9 mouse cellular contexts compared by ENCODE assay signal in the genomic region with DNA sequence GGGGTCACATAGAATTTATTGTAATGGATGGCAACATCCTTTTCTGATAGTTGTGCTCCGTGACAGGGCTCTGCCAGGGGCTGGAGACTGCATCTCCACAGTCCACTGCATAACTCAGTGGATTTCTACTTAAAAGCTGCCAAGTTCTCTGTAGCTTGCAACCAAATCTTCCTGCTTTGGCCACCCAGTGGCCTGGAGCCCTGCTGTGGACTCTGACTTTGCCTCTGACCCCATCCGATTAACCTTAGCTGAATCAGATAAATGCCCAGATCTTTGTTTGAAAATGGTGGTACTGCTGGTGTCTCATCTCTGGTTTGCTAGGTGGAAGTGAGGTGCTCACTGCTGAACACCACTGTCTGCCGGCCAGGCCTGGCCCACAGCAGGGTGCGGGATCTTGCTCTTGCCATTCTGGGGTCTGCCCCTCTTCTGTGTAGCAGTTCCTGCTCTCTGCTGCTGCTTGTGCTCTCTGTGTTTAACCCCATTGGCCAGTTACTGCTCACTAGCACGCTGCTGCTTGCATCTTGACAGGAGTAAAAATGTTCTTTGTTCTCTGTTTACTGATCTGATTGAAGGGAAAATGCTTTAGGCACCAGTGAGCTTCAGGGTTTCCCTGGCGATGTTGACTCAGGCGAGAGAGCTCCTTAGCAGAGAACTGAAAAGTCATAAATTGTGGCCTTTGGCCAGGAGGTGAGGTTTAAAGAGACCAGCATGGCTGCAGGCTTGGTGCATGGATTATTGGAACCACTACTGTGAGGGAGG.
DNase-seq lines count a peak whose midpoint lies in the region; ATAC-seq lines count a peak whose summit lies in the region.
"Had no signal": no experiment of that assay in that cellular context is flagged by ENCODE, and none has a peak within 500 bp of the region (broad histone marks: within the 10 kb centered on the region; RNA-seq: fewer than 3 reads in every experiment).

No protein-coding gene starts in this region.

- no peaks in the 10 kb centered on the region for H3K9me3 ChIP-seq in forebrain, embryonic 10.5 days
- no peaks in the 10 kb centered on the region for H3K9me3 ChIP-seq in midbrain, embryonic 11.5 days (ENCODE audit: control insufficient read depth, low read length)

- no peak overlapping the region for H3K4me2 ChIP-seq in midbrain, embryonic 11.5 days

- no peak overlapping the region for H3K4me3 ChIP-seq in forebrain, embryonic 10.5 days
- H3K4me3 ChIP-seq in midbrain, embryonic 11.5 days (ENCODE audit: low read depth, low read length) = no peak overlapping the region
- H3K4me3 ChIP-seq: gastrocnemius, adult 2 months had no signal

- peaks cover 34% of the 10 kb centered on the region for H3K4me1 ChIP-seq in forebrain, embryonic 10.5 days
- H3K4me1 ChIP-seq in midbrain, embryonic 11.5 days (ENCODE audit: control insufficient read depth, insufficient read depth, low read length) = peaks cover 31% of the 10 kb centered on the region

- peak; percentile 65 for DNase-seq in 3T3-L1 (ENCODE audit: low read depth, low spot score)
- DNase-seq in forebrain, embryonic 10.5 days (ENCODE audit: extremely low spot score, low spot score) = no peak
- peak; percentile 43 for DNase-seq in kidney, adult 18-20 months
- peak; percentile 85 for DNase-seq in midbrain, embryonic 11.5 days (ENCODE audit: low spot score, missing footprints)
- no peak for DNase-seq in gastrocnemius, adult 18-20 months (ENCODE audit: low spot score)
- DNase-seq in spleen, postnatal 14 days (ENCODE audit: low spot score in 2 of 2) = no peak
- no peak for DNase-seq in heart, adult 8-10 months (ENCODE audit: low spot score)
- DNase-seq in heart, postnatal 14 days = no peak
- DNase-seq: gastrocnemius, adult 2 months had no signal

- ATAC-seq in midbrain, embryonic 11.5 days (ENCODE audit: low FRiP score) = peak; percentile 75

- peaks cover 17% of the 10 kb centered on the region for H3K27me3 ChIP-seq in forebrain, embryonic 10.5 days (ENCODE audit: poor library complexity, severe bottlenecking)
- H3K27me3 ChIP-seq in midbrain, embryonic 11.5 days (ENCODE audit: control insufficient read depth, insufficient read depth, low read length) = no peaks in the 10 kb centered on the region

- peak overlapping the region; percentile 22 for H3K27ac ChIP-seq in forebrain, embryonic 10.5 days
- peak overlapping the region; percentile 60 for H3K27ac ChIP-seq in midbrain, embryonic 11.5 days (ENCODE audit: low read depth, low read length)

- peaks cover 23% of the 10 kb centered on the region for H3K36me3 ChIP-seq in forebrain, embryonic 10.5 days (replicated peaks)
- peaks cover 3% of the 10 kb centered on the region for H3K36me3 ChIP-seq in midbrain, embryonic 11.5 days (ENCODE audit: control insufficient read depth, insufficient read depth, low read length)

- H3K9ac ChIP-seq in midbrain, embryonic 11.5 days (ENCODE audit: low read length) = no peak overlapping the region

- intact Hi-C loops in heart, postnatal 14 days (cut with DNase I) = no loop called here

- WGBS in forebrain, embryonic 10.5 days = 28% methylated on average over 7 of the region's 7 CpGs
- 19% methylated on average over 7 of the region's 7 CpGs for WGBS in midbrain, embryonic 11.5 days

Comparison
In these comparisons a context has a peak if more than half of its experiments do, and no peak if none do; other contexts are left out.
1. DNase-seq: peak in 3T3-L1 (single experiment), kidney, adult 18-20 months (single experiment) and midbrain, embryonic 11.5 days (single experiment); none in forebrain, embryonic 10.5 days (single experiment), gastrocnemius, adult 18-20 months (single experiment), spleen, postnatal 14 days (0 of 2), heart, adult 8-10 months (single experiment) and heart, postnatal 14 days (0 of 2).